Mouse (Mus musculus): ENCODE measurements around the gene Pik3c2g.

GRCm38 (mm10) chr6:139569211-139569610 lies 17.8 kb upstream of the Pik3c2g start:
- TF ChIP-seq CTCF (IDR thresholded peaks at IDR 0.05; ENCODE audit: extremely low read depth, insufficient read depth, insufficient read length, insufficient replicate concordance), result no peak
- TF ChIP-seq POLR2A (IDR thresholded peaks at IDR 0.05; ENCODE audit: low read depth, low read length), result no peak

Data from spleen, adult 2 months (tissue).